Mouse (Mus musculus) CD4-positive, CD25-positive, alpha-beta regulatory T cell, adult 4 months (primary cell): ENCODE data around the gene Rcn3. TPM values are rescaled to one million over a fixed set of nuclear protein-coding genes. Genes with fewer than 3 reads are reported as not detected.
"Not testable (repeated sequence)": the region's sequence is repeated elsewhere in the genome, so short reads cannot be mapped to it uniquely, and the experiment has no call there.

ENCODE experiments used
- ATAC-seq: one replicate; pipeline ENCODE4 v1.8.0; 2017
- polyA plus RNA-seq, 2 experiments: library from polyadenylated mRNA; unstranded; fragments of 100-300 nt; shearing (Covaris generic); gene quantifications; one replicate each; pipeline ENCODE4 v1.2.1; 2017

The Rcn3 gene
- polyA plus RNA-seq, 2 experiments from 2014 or later, result 7.6 to 66.3 TPM

DNA sequence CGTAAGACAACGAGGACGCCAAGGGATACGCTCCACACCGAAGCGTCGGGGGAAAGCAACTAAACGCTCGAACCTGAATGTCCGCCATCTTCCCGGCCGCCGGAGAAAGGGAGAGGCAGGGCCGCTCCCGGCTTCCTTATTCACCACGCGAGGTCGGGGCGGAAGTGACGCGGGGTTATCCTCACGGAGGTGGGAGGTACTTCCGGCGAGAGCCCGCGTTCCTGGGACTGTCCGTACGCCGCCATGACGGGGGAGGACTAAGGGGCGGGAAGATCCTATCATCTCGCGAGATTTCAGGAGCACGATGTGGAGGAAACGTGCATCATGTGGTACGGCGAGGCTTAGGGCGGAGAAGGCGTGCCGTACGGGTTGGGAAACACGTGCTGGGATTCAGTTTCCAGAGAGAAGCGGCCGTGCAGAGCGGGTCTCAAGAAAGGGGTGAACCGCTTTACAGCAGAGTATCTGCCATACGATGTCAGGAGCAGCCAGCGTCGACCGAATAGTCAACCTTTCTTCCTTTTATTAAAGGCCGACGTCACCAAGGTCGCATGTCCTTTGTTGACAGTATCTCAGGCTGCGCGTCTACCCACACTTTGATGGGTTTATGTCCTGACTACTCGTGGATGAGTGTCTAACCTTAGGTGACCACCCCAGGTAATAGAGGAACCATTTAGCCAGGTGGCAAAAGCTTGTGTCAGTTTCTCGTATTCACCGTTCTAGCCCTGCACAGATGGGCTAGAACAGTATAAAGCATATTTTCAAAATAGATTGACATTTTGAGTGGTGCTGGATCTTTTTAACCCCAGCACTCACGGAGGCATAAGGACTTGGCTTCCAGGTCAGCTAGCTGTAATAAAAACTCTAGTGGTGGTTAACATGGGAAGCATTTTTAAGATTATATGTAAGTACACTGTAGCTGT, 32.5 kb upstream of the Rcn3 start, which contains the start of gene Rps11:
TSS of gene Rps11 (minus strand) at position 216 of the 920 bp plus-strand sequence.
- ATAC-seq, result peak; percentile 63

DNA sequence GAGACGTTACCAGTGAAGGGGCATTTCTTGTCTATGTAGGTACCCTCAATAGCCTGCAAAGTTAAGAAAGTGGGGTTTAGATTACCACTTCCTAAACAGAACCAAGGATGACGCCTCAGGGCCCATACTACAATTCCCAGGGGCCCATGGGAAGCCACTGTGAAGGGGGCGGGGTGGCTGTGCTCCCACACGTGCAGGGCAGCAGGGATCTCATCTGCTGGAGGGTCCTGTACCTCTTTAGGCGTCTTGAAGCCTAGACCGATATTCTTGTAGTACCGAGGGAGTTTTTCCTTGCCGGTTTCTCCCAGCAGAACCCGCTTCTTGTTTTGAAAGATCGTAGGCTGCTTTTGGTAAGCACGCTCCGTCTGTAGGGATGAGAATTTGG, 31.2 kb upstream of the Rcn3 start:
- ATAC-seq, result no peak

DNA sequence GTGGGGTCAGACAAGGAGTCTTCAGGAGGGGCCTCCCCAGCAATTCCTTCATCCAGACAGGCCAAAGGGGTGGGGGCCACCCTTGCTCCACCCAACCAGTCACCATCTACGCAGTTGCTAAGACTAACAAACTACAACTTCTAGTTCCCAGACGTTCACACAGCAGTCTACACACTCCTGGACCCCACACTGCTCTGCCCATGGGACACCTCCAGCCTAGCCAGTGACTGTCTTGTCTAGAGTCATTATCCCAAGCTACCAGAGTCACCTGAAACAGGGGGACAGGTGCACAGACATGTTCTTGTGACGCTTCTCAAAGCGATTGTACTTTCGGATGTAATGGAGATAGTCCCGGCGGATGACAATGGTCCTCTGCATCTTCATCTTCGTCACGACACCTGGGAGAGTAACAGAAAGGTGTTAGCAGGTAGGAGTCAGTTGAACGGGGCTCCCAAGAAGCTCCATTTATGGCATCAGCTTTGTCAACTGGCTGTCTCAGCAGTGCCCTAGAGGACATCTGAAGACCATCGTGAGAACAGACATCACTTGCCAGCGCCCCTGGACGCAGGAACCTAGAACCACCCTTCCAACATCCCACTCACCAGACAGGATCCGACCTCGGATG, 30.7 kb upstream of the Rcn3 start:
- no peak for ATAC-seq

DNA sequence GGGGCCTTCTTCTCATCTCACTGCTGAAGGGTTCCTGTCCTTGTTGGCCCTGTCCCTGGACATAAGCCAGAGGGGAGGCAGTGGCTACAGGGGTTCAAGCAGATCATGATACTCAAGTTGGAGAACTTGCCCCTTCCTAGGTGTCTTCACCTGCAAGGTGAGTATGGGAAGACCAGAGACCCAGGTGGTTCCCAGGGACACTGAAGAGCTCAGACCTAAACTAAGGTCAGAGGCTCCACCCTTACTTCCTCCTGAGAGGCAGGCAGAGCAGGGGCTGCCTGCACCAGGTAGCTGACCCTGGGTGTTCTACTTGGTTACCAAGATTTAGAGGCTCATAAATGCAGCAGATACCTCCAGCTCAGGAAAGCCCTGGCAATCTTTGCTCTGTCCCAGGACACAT, 29.9 kb upstream of the Rcn3 start:
- ATAC-seq, result no peak

DNA sequence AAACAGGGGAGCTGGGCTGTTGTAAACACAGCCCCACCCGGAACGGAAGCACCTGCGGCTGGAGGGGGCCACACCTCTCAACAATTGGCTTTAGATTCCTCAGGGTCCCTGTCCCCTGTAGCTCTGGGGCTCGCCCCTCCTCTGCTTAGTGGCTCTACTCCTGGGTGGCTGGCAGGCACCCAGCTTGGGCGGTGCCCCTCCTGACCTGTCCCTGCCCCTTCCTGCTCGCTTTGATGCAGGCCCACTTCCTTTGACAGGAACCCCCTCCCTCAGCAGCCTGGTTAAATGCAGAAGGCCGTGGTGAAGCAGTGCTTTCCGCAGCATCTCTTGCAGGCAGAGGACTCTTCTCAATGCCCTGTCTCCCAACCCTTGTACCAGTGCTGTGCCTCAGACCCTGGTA, 29.4 kb upstream of the Rcn3 start:
- ATAC-seq, result peak; percentile 65

DNA sequence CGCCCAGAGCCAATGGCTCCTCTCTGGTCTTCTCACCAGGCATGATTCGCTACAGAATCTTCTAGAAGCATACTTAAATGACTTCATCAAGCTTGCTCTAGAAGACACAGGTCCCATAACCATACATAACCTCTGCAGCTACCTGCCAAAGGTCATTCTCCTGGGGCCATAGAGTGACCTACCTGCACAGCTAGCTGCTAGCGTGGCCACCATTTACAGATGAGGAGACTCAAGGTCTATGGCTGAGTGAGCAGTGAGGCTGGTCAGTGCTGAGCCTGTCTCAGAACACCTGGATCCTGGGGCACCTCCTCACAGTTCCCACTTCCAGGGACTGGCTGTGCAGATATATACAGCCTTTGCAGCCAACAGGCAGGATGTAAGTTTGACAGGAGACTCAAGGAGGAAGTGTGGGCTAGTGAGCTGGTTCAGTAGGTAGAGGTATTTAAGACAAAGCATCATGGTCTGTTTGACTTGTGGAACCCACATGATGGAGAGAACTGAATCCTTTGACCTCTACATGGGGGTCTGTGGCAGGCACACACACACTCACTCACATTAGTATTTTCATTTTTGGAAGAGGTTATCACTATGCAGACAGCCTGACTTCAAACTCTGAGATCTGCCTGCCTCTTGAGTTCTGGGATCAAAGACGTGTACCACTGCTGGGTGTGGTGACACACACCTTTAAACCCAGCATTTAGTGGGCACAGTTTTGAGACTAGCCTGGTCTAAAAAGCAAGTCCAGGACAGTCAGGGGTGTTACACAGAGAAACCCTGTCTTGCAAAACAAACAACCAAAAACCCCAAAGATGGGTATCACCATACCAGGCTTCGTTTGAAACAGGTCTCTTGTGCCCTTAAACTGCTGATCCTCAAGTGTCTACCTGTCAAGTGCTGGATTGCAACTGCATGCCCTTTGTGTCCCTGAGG, 28.0 kb upstream of the Rcn3 start:
- ATAC-seq, result no peak

DNA sequence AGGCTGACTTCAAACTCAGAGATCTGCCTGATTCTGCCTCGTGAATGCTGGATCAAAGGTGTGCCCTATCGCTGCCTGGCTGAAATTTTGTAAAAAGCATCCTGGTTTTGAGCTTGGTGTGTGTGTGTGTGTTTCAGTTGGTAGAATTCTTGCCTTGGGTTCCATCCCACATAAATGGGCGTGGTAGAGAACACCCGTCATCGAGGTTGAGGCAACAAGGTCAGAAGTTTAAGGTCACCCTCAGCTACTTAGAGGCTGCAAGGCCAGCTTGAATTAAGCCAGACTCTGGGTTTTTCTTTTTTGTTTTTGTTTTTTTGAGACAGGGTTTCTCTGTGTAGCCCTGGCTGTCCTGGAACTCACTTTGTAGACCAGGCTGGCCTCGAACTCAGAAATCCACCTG, 26.3 kb upstream of the Rcn3 start:
- ATAC-seq, result no peak

DNA sequence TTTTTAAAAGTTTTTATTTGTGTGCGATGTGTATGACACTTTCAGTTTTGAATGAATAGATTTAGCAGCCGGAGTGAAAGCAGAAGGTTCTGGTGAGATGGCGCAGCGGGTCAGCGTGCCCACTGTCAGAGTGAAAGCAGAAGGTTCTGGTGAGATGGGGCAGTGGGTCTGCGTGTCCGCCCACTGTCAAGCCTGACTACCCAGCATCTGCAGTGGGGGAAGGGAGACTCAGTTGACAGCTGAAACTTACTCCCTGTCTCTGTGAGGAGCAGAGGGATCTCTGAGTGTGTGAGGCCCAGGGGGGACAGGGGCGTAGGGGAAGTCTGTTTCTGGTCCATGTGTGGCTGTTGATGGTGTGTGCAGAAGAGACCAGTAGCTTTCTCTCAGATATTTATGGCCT, 25.5 kb upstream of the Rcn3 start:
- no peak for ATAC-seq

DNA sequence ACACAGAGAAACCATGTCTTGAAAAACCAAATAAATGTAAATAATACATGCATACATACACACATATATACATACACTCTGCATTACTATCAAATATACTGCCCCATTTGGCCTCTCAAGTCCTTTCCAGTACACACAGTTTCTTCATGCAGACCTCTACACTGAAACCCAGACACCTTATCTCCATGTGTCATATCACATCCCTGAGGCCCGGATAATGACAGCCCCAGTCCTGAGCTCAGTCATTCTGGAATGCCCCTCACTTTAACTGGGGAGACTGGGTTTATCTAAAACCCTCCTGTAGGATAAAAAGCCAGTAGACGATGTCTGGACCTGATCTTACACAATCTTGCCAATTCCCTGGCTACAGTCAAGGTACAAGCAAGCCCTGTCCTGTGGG, 21.5 kb upstream of the Rcn3 start:
- no peak for ATAC-seq

DNA sequence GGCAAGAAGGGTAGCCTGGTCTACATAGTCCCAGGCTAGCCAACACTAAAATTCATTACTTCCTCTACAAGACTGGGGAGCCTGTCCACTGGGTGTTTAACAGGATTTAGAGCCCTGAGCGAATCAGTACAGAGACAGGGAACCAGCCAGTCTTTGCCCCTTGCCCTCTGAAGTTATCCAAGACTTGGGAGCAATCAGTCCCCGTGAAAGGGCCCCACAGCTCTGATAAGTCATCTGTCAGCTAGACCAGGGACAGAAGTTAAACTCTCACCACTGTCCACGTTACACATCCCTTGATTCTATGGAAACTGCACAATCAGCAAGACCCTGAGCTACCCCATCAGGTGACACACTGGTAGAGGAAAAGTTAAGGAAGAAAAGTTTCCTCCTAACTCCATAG, 20.5 kb upstream of the Rcn3 start:
- no peak for ATAC-seq

DNA sequence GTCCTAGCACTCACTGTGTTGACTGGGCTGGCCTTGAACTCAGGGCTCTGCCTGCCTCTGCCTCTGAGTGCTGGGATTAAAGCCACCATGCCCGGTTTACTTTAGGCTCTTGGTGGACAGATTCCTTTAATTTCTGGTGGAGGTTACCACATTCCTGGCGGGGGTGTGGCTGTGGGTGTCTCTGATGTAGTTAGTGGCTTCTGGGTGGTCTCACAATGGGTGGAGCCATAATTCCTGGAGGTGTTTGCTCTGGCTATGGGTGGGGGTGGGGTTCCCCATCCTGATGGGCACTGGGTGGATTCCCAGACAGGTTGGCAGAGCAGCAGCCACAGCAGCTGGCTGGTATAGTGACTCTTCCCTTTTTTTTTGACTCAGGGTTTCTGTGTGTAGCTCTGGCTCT, 19.9 kb upstream of the Rcn3 start:
- ATAC-seq, result no peak

DNA sequence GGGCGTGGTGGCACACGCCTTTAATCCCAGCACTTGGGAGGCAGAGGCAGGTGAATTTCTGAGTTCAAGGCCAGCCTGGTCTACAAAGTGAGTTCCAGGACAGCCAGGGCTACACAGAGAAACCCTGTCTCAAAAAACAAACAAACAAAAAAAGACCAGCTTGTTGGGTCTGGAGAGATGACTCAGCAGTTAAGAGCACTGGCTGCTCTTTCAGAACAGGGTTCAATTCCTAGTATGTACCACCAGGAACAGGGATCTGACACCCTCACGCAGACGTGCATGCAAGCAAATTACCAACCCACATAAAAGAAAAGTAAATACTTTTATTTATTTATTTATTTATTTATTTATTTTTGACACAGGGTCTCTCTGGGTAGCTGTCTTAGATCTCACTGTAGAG, 18.1 kb upstream of the Rcn3 start:
- ATAC-seq, result not testable (repeated sequence)

DNA sequence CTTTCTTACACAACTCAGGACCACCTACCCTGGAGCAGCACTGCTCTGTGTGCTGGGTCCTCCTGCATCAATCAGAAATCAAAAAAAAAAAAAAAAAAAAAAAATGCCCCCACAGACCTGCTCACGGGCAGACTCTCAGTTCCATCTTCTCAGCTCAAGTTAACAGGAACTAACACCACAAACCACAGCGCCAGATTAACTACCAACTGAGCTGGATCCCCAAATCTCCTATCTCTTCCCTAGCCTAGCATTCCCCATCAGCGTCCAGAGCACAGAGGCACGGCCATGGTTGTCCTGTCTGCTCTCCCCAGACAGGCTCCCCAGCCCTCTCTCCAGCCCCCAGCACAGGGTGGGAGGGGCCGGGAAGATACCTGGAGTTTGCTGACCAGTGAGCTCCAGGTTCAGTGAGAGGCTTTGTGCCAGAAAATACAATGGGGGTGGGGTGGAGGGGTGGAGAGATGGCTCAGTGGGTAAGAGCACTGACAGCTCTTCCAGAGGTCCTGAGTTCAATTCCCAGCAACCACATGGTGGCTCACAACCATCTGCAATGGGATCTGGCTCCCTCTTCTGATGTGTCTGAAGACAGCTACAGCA, 15.1 kb upstream of the Rcn3 start:
- no peak for ATAC-seq

DNA sequence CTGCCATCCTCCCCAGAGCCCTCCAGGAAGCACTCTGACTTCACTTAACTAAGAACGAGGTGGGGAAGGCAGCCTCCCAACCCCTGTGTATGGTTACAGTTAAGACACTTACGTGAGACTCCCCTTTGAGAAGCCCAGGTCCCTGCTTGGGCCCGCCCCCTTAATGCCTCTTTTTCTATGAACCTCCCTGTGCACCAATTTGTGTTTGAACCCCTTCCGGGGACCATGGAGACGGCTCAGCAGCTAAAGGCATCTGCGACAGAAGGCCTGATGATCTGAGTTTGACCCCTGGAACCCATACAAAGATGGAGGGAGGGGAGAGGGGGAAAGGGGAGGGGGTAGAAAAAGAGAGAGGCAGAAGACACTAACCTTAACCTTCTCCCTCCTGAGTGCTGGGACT, 14.4 kb upstream of the Rcn3 start:
- no peak for ATAC-seq

DNA sequence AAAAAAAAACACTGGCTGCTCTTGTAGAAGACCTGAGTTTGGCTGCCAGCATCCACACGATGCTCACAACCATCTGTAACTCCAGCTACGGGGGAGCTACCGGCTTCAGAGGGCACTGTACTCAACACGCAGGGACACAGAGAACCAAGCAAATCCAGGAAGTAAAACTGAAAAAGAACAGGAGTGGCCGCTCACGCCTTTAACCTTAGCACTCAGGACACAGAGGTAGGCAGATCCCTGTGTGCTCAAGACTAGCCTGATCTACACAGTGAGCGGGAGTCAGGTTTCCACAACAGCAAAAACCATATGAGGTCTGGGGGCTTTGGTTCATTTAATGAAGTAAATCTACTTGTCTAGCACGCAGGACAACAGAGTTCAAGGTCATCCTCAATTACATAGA, 13.5 kb upstream of the Rcn3 start:
- ATAC-seq, result no peak

DNA sequence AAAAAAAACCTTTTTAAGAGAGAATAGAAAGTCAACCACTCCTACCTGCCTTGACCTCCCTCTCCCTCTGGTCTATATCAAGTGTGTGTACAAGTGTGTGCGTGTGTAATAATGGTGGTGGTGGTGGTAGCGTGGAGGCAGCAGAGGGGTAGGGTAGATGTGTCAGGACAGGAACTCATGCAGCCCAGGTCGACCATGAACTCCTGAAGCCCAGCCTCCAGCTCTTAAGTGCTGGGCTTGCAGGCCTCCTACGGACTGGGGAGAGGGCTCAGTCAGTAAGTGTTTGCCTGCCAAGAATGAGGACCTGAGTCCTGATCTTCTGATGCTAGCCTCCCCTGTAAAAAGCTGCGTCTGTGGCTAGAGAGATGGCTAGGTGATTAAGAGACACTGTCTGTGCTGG, 12.9 kb upstream of the Rcn3 start:
- ATAC-seq, result no peak

DNA sequence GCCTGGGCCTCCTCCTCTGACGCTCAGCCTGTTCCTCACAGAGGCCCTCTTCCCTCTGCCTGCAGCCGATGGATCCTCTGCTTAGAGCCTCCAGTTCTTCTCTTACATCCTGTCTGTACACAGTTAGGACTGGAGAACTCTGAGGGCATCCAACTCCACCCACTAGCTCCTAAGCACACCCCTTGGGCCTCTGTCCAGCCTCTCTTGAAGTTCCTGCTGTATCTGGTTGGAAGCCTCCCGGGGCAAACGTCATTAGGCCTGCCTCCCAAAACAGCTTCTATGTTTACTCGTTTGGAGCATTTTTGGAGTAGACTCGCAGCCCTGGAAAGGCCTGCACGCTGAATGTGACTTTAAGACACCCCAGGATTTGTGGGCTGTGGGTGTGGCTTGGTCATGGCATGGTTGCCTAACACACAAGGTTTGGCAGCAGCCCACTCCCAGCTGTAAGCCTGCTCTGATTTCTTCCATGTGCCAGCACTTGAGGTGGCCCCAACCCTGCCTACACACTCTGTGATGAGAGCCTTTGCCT, 11.7 kb upstream of the Rcn3 start, which contains the start of gene Fcgrt:
TSS of gene Fcgrt (minus strand) at position 200 of the 529 bp plus-strand sequence.
- ATAC-seq, result no peak

DNA sequence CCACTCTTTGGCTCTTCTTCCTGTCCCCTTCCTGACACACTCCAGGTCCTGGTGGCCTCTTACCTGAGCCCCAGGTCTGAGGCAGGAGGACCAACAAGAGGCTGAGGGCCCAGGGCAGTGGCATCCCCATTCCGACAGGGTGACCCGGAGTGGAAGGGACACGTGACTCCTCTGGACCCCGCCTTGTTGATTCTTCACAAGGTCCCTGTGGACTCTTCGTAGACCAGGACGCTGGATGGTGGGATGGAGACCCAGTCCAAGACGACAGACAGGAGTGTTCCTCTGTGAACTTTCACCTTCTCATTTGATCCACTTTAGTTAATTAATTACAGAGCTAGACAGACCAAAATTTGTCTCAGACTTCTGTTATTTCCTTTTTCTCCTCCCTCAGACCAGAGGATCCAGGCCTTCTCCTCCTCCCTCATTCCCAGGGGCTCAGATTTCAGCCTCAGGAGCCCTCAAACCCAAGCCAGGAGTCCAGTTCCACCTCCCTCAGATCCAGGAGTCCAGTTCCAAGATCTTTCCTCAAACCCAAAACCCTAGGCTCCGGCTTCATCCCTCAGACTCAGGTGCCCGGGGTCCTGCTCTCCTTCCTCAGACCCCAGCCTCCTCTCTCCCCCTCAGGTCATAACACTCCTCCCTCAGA, 11.0 kb upstream of the Rcn3 start:
- ATAC-seq, result no peak

DNA sequence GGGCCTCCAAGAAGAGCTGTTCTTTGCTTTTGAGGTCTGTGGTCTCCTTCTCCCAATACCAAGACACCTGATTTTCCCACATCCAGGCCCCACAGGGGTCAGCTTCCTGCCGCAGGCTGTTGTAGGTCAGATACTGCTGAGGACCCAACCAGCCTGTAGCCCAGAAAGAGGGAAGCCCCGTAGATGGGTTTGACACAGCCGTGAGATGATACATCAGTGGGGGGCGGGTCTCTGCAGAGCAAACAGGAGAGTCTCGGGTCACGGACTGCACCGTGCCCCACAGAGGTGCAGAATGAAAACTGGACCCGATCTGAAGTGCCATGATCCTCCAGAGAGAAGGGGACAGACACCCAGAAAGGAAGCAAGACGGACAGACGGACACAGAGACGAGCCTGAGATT, 10.4 kb upstream of the Rcn3 start:
- ATAC-seq, result no peak

DNA sequence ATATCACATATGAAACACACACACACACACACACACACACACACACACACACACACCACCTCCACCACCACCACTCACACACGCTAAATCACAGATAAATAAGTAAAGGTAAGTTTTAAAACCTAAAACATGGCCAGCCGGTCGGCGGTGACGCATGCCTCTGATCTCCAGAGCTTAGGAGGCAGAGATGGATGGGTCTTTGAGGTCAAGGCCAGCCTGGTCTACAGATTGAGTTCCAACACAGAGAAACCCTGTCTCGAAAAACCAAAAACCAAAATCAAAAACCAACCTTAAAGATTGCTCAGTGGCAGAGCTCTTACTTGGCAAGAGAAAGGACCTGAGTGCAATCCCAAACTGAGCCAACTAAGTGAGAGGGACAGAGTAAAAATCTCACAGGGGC, 8.0 kb upstream of the Rcn3 start:
- no peak for ATAC-seq

DNA sequence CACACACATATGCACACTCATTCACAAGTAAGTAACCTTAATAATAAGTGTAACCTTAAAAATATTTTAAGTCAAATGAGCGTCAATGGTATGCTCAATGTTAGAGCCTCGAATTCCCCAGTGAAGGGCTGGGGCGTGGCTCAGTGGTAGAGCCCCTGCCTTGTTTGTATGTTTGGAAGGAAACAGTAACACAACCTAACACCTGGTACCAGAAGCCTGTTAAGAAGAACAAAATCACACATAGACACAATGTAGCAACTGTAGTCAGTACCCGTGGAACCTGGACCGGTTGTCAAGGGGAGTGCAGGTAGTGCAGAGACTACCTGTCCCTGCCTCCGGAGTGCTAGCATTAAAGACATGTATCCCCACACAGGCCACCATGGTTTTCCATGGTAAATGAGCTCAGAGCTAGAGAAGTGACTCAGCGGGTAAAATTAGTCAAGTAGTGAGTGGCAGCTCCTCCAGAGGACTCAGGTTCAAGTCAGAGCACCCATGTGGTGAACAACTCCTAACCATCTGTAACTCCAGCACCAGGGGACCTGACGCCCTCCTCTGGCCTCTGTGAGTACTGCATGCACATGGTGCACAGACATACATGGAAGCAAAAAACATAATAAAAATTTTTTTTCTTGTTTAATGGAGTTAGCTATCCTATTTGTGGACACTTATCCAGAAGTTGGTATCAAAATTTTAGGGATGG, 6.7 kb upstream of the Rcn3 start:
- no peak for ATAC-seq
